Mouse (Mus musculus): ENCODE measurements around the gene Usp34. TPM values are rescaled to one million over a fixed set of nuclear protein-coding genes. Genes with fewer than 3 reads are reported as not detected.
"Not testable (repeated sequence)": the region's sequence is repeated elsewhere in the genome, so short reads cannot be mapped to it uniquely, and the experiment has no call there.

Gene Usp34
- polyA plus RNA-seq, 1 experiment from 2014 or later, result 48.3 TPM

GRCm38 (mm10) chr11:23284469-23284868 is 22.2 kb upstream of the Usp34 start:
- Histone ChIP-seq H3K36me3 (ENCODE audit: control insufficient read depth, insufficient read depth, low read length) (peaks cover 17% of the 10 kb centered on the region; the same call in 1 of the 2 replicates), H3K4me2 (replicated peaks; ENCODE audit: low read depth, low read length) (no peak overlapping the region), H3K4me3 (ENCODE audit: low read depth, low read length) (no peak overlapping the region), H3K27me3 (ENCODE audit: control insufficient read depth, insufficient read depth, low read length) (no peaks in the 10 kb centered on the region), H3K9me3 (ENCODE audit: control insufficient read depth, low read length) (no peaks in the 10 kb centered on the region), H3K4me1 (replicated peaks; ENCODE audit: control insufficient read depth, insufficient read depth, low read length) (no peaks in the 10 kb centered on the region), H3K27ac (ENCODE audit: low read depth, low read length) (no peak overlapping the region), H3K9ac (ENCODE audit: low read depth, low read length) (no peak overlapping the region)
- 98% methylated on average over 4 of the region's 4 CpGs for WGBS
- ATAC-seq (ENCODE audit: low FRiP score) (no peak), DNase-seq (ENCODE audit: low spot score) (no peak)

DNA sequence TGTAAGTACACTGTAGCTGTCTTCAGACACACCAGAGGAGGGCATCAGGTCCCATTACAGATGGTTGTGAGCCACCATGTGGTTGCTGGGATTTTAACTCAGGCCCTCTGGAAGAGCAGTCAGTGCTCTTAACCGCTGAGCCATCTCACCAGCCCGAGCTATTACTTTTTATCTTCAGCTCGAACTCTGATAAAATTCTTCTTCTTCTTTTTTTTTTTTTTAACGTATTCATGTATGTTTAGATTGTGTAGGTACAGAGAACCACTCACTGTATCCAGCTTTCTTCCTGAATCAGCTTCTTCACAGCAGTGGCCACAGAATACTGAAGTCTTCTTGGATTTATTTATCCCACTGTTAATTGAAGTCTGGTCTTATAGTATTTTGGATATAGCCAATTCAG is 17.8 kb upstream of the Usp34 start:
- not testable (repeated sequence) for H3K4me3 ChIP-seq (ENCODE audit: low read depth, low read length); H3K27me3 ChIP-seq (ENCODE audit: control insufficient read depth, insufficient read depth, low read length); H3K4me2 ChIP-seq (replicated peaks; ENCODE audit: low read depth, low read length); DNase-seq (ENCODE audit: low spot score); H3K9me3 ChIP-seq (ENCODE audit: control insufficient read depth, low read length); H3K27ac ChIP-seq (ENCODE audit: low read depth, low read length); ATAC-seq (ENCODE audit: low FRiP score); H3K9ac ChIP-seq (ENCODE audit: low read depth, low read length); H3K4me1 ChIP-seq (replicated peaks; ENCODE audit: control insufficient read depth, insufficient read depth, low read length)
- peaks cover 25% of the 10 kb centered on the region for H3K36me3 ChIP-seq (ENCODE audit: control insufficient read depth, insufficient read depth, low read length)
- WGBS, result 96% methylated on average over 4 of the region's 4 CpGs

- ATAC-seq (ENCODE audit: low FRiP score) (no peak), DNase-seq (ENCODE audit: low spot score) (no peak)
- H3K36me3 ChIP-seq (ENCODE audit: control insufficient read depth, insufficient read depth, low read length), result peaks cover 19% of the 10 kb centered on the region
- no peaks in the 10 kb centered on the region for H3K27me3 ChIP-seq (ENCODE audit: control insufficient read depth, insufficient read depth, low read length)
- no peak overlapping the region for H3K9ac ChIP-seq (ENCODE audit: low read depth, low read length)
- no peak overlapping the region for H3K27ac ChIP-seq (ENCODE audit: low read depth, low read length)
- H3K4me3 ChIP-seq (ENCODE audit: low read depth, low read length), result no peak overlapping the region
- no peaks in the 10 kb centered on the region for H3K4me1 ChIP-seq (replicated peaks; ENCODE audit: control insufficient read depth, insufficient read depth, low read length)
- no peak overlapping the region for H3K4me2 ChIP-seq (replicated peaks; ENCODE audit: low read depth, low read length)
- no peaks in the 10 kb centered on the region for H3K9me3 ChIP-seq (ENCODE audit: control insufficient read depth, low read length)
- WGBS, result 94% methylated on average over 2 of the region's 2 CpGs
Measured at GRCm38 (mm10) chr11:23297379-23297778, 9.3 kb upstream of the Usp34 start.

DNA sequence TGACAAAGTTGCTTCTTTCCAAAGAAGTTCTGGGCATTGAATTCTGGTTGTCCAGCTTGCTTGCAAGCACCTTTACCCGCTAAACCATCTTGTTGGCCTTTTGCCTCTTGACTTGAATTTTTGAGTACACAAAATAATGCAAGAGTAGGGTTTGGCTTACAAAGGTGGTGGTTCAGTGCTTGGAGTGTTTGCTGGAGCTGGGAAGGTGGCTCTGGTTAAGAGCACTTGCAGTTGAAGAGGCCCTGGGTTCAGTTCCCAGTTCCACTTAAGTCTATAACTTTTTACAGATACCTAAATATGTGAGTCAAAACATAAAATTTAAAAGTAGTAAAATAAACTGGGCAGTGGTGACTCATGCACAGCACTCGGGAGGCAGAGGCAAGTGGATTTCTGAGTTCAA is 8.4 kb upstream of the Usp34 start:
- no peaks in the 10 kb centered on the region for H3K27me3 ChIP-seq (ENCODE audit: control insufficient read depth, insufficient read depth, low read length)
- DNase-seq (ENCODE audit: low spot score) (no peak), ATAC-seq (ENCODE audit: low FRiP score) (no peak)
- peaks cover 13% of the 10 kb centered on the region for H3K36me3 ChIP-seq (ENCODE audit: control insufficient read depth, insufficient read depth, low read length)
- no peaks in the 10 kb centered on the region for H3K4me1 ChIP-seq (replicated peaks; ENCODE audit: control insufficient read depth, insufficient read depth, low read length)
- no peak overlapping the region for H3K4me3 ChIP-seq (ENCODE audit: low read depth, low read length)
- WGBS, result 94% methylated on average over 2 of the region's 2 CpGs
- H3K4me2 ChIP-seq (replicated peaks; ENCODE audit: low read depth, low read length), result no peak overlapping the region
- no peak overlapping the region for H3K9ac ChIP-seq (ENCODE audit: low read depth, low read length)
- no peaks in the 10 kb centered on the region for H3K9me3 ChIP-seq (ENCODE audit: control insufficient read depth, low read length)
- H3K27ac ChIP-seq (ENCODE audit: low read depth, low read length), result no peak overlapping the region

GRCm38 (mm10) chr11:23299910-23300309 is 6.8 kb upstream of the Usp34 start:
- 79% methylated on average over 1 of the region's 1 CpGs for WGBS
- Histone ChIP-seq H3K4me1 (replicated peaks; ENCODE audit: control insufficient read depth, insufficient read depth, low read length) (no peaks in the 10 kb centered on the region), H3K4me3 (ENCODE audit: low read depth, low read length) (no peak overlapping the region), H3K27me3 (ENCODE audit: control insufficient read depth, insufficient read depth, low read length) (no peaks in the 10 kb centered on the region), H3K4me2 (replicated peaks; ENCODE audit: low read depth, low read length) (no peak overlapping the region), H3K36me3 (ENCODE audit: control insufficient read depth, insufficient read depth, low read length) (peaks cover 7% of the 10 kb centered on the region), H3K27ac (ENCODE audit: low read depth, low read length) (no peak overlapping the region), H3K9ac (ENCODE audit: low read depth, low read length) (no peak overlapping the region), H3K9me3 (ENCODE audit: control insufficient read depth, low read length) (no peaks in the 10 kb centered on the region)
- no peak for DNase-seq (ENCODE audit: low spot score)
- ATAC-seq (ENCODE audit: low FRiP score), result no peak

- no peaks in the 10 kb centered on the region for H3K27me3 ChIP-seq (ENCODE audit: control insufficient read depth, insufficient read depth, low read length)
- H3K9ac ChIP-seq (ENCODE audit: low read depth, low read length), result no peak overlapping the region
- H3K4me1 ChIP-seq (replicated peaks; ENCODE audit: control insufficient read depth, insufficient read depth, low read length), result no peaks in the 10 kb centered on the region
- DNase-seq (ENCODE audit: low spot score) (no peak), ATAC-seq (ENCODE audit: low FRiP score) (no peak)
- H3K36me3 ChIP-seq (ENCODE audit: control insufficient read depth, insufficient read depth, low read length), result no peaks in the 10 kb centered on the region
- H3K4me2 ChIP-seq (replicated peaks; ENCODE audit: low read depth, low read length), result no peak overlapping the region
- no peak overlapping the region for H3K27ac ChIP-seq (ENCODE audit: low read depth, low read length)
- no peak overlapping the region for H3K4me3 ChIP-seq (ENCODE audit: low read depth, low read length)
- H3K9me3 ChIP-seq (ENCODE audit: control insufficient read depth, low read length), result no peaks in the 10 kb centered on the region
- 68% methylated on average over 1 of the region's 1 CpGs for WGBS
Measured at GRCm38 (mm10) chr11:23303126-23303525, 3.6 kb upstream of the Usp34 start.

DNA sequence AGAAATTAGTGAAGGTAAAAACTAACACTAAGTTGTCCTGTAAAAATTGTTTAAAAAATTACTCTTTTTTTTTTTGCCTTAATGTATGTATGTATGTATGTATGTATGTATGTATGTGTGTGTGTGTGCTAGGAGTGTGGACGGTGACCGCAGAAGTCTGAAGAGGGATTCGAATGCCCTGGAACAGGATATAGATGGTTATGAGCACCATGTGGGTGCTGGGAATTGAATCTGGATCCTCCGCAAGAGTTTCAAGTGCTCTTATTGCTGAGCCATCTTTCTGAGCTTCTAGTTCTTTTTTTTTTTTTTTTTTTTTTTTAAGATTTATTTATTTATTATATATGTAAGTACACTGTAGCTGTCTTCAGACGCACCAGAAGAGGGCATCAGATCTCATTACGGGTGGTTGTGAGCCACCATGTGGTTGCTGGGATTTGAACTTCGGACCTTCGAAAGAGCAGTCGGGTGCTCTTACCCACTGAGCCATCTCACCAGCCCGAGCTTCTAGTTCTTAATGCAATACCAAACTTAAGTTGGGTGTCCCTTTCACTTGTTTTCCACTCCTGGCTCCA is 1.5 kb upstream of the Usp34 start:
- H3K27me3 ChIP-seq (ENCODE audit: control insufficient read depth, insufficient read depth, low read length); ATAC-seq (ENCODE audit: low FRiP score); H3K36me3 ChIP-seq (ENCODE audit: control insufficient read depth, insufficient read depth, low read length); H3K9me3 ChIP-seq (ENCODE audit: control insufficient read depth, low read length); DNase-seq (ENCODE audit: low spot score); H3K4me1 ChIP-seq (replicated peaks; ENCODE audit: control insufficient read depth, insufficient read depth, low read length): not testable (repeated sequence)
- Histone ChIP-seq H3K4me3 (ENCODE audit: low read depth, low read length) (peak overlapping the region; percentile 89), H3K4me2 (replicated peaks; ENCODE audit: low read depth, low read length) (peak overlapping the region; percentile 48), H3K27ac (ENCODE audit: low read depth, low read length) (peak overlapping the region; percentile 98), H3K9ac (ENCODE audit: low read depth, low read length) (peak overlapping the region; percentile 91; the same call in 1 of the 2 replicates)
- 37% methylated on average over 10 of the region's 10 CpGs for whole genome bisulfite sequencing

DNA sequence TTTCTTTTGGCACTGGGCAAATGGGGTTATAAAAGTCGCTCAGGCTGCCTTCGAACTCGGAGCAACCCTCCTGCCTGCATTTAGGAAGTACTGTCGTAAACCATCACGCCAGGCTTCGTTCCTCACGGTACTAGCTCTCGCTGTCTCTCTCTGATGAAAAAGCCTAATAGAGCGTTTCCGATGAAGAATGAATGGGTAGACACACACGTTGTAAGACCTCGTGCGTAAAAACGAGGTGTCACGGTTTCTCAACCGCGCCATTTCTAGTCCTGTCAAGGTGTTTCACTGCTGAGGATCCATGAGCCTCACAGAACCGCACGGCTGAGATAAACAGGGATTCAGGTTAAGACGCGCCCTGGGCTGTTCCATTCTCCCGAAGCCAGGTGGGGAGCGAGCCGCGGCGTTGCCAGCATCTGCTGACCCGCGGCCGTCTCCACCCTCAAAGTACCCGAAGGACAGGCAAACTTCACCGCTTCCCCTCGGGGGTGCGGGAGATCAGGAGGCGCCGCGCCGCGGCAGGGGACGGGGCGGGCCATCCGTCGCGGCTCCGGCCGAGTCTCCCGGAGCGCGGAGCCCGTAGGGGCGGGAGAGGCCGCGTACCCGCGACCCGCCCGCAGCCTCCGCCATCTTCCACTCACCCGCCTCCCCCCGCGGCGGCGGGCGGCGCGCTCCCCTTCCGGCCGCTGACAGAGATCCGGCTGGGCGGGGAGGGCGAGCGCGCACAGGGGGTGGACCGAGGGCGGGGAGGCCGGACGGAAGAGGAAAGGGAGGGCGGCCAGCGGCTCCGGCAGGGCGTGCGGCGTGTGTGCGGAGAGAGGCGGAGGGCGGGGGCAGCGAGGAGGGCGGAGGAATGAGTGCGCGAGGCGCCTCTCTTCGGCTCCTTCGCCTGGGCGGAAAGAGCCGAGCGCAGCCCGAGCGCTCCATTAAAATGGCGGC is 754 bp upstream of the Usp34 start:
- under 1% methylated on average over 77 of the region's 98 CpGs for WGBS
- DNase-seq (ENCODE audit: low spot score), result peak; percentile 93
- Histone ChIP-seq H3K9ac (ENCODE audit: low read depth, low read length) (peak overlapping the region; percentile 91), H3K27me3 (ENCODE audit: control insufficient read depth, insufficient read depth, low read length) (no peaks in the 10 kb centered on the region), H3K27ac (ENCODE audit: low read depth, low read length) (peak overlapping the region; percentile 98), H3K9me3 (ENCODE audit: control insufficient read depth, low read length) (no peaks in the 10 kb centered on the region), H3K4me2 (replicated peaks; ENCODE audit: low read depth, low read length) (peak overlapping the region; percentile 48), H3K4me1 (replicated peaks; ENCODE audit: control insufficient read depth, insufficient read depth, low read length) (no peaks in the 10 kb centered on the region), H3K36me3 (ENCODE audit: control insufficient read depth, insufficient read depth, low read length) (no peaks in the 10 kb centered on the region), H3K4me3 (ENCODE audit: low read depth, low read length) (peak overlapping the region; percentile 89)
- peak; percentile 95 for ATAC-seq (ENCODE audit: low FRiP score)

- H3K9me3 ChIP-seq (ENCODE audit: control insufficient read depth, low read length), result no peaks in the 10 kb centered on the region
- no peaks in the 10 kb centered on the region for H3K27me3 ChIP-seq (ENCODE audit: control insufficient read depth, insufficient read depth, low read length)
- H3K4me2 ChIP-seq (replicated peaks; ENCODE audit: low read depth, low read length), result peak overlapping the region; percentile 37
- WGBS, result 5% methylated on average over 6 of the region's 6 CpGs
- peak overlapping the region; percentile 89 for H3K4me3 ChIP-seq (ENCODE audit: low read depth, low read length)
- no peak for DNase-seq (ENCODE audit: low spot score)
- H3K36me3 ChIP-seq (ENCODE audit: control insufficient read depth, insufficient read depth, low read length), result no peaks in the 10 kb centered on the region
- no peak for ATAC-seq (ENCODE audit: low FRiP score)
- peak overlapping the region; percentile 98; the same call in 1 of the 2 replicates for H3K27ac ChIP-seq (ENCODE audit: low read depth, low read length)
- H3K9ac ChIP-seq (ENCODE audit: low read depth, low read length), result peak overlapping the region; percentile 91; the same call in 1 of the 2 replicates
- H3K4me1 ChIP-seq (replicated peaks; ENCODE audit: control insufficient read depth, insufficient read depth, low read length), result no peaks in the 10 kb centered on the region
Measured at GRCm38 (mm10) chr11:23307566-23307920, 848 bp downstream of the Usp34 start.

Data from hindbrain, embryonic 11.5 days (tissue).